Mouse (Mus musculus) monocyte, adult 5-6 weeks (primary cell): ENCODE results near the gene Slamf1. TPM values are rescaled to one million over a fixed set of nuclear protein-coding genes. Genes with fewer than 3 reads are reported as not detected.

Experiments used
- total RNA-seq: library from RNA; stranded (forward); fragments of 200-1000, 200-491, 200-594 nt; gene quantifications from 3 replicates; pipeline ENCODE4 v1.2.3, GENCODE M21; 2017

Gene Slamf1
- total RNA-seq, 1 experiment from 2014 or later: 1.7 TPM

Other genes starting within 250 kb of the Slamf1 start
- not detected in 3 replicates for gene Itln1, start 231.8 kb upstream of the Slamf1 start, total RNA-seq
- 232 to 381 TPM (median 239 TPM) in 3 replicates for gene Cd244a, start 207.9 kb upstream of the Slamf1 start, total RNA-seq
- gene Ly9, start 159.7 kb upstream of the Slamf1 start, total RNA-seq: 71.1 to 137 TPM (median 80.7 TPM) in 3 replicates
- gene Slamf7, start 114.1 kb upstream of the Slamf1 start, total RNA-seq: 37.7 to 95.2 TPM (median 47.4 TPM) in 3 replicates
- 279 to 329 TPM (median 318 TPM) in 3 replicates for gene Cd48, start 85.1 kb upstream of the Slamf1 start, total RNA-seq
- 152 to 228 TPM (median 167 TPM) in 3 replicates for gene Cd84, start 72.6 kb downstream of the Slamf1 start, total RNA-seq
- 8.1 to 13.8 TPM (median 8.4 TPM) in 3 replicates for gene Gm10521, start 128.5 kb downstream of the Slamf1 start, total RNA-seq
- gene Slamf6, start 150.4 kb downstream of the Slamf1 start, total RNA-seq: 9.1 to 21.9 TPM (median 19.7 TPM) in 3 replicates